ENCODE assay signal across 9 mouse cellular contexts in genomic region chr8:3277266-3277665, GRCm38 (mm10). TPM values are rescaled to one million over a fixed set of nuclear protein-coding genes. Genes with fewer than 3 reads are reported as not detected.
DNase-seq lines count a peak whose midpoint lies in the region; ATAC-seq and TF ChIP-seq lines count a peak whose summit lies in the region.
"Had no signal": no experiment of that assay in that cellular context is flagged by ENCODE, and none has a peak within 500 bp of the region (broad histone marks: within the 10 kb centered on the region; RNA-seq: fewer than 3 reads in every experiment).

No protein-coding gene starts in this region.

- no peaks in the 10 kb centered on the region for H3K27me3 ChIP-seq in heart, embryonic 16.5 days (ENCODE audit: control insufficient read depth, insufficient read depth, low read length)
- no peaks in the 10 kb centered on the region for H3K27me3 ChIP-seq in forebrain, embryonic 13.5 days
- H3K27me3 ChIP-seq in hindbrain, postnatal 0 days (ENCODE audit: insufficient read depth, low read length) = no peaks in the 10 kb centered on the region
- H3K27me3 ChIP-seq in midbrain, embryonic 14.5 days (ENCODE audit: control insufficient read depth, insufficient read depth, low read length) = no peaks in the 10 kb centered on the region

- peak overlapping the region; percentile 98; the same call in 1 of the 2 replicates for H3K9ac ChIP-seq in heart, embryonic 16.5 days (ENCODE audit: low read length)
- H3K9ac ChIP-seq in forebrain, embryonic 13.5 days = no peak overlapping the region
- H3K9ac ChIP-seq in hindbrain, postnatal 0 days (replicated peaks; ENCODE audit: low read length) = no peak overlapping the region
- H3K9ac ChIP-seq in midbrain, embryonic 14.5 days (replicated peaks; ENCODE audit: low read length) = no peak overlapping the region

- WGBS in heart, embryonic 16.5 days = 89% methylated on average over 9 of the region's 9 CpGs
- 95% methylated on average over 9 of the region's 9 CpGs for WGBS in forebrain, embryonic 13.5 days
- WGBS in hindbrain, postnatal 0 days = 94% methylated on average over 9 of the region's 9 CpGs
- 97% methylated on average over 9 of the region's 9 CpGs for WGBS in midbrain, embryonic 14.5 days

- H3K4me1 ChIP-seq in heart, embryonic 16.5 days (ENCODE audit: control insufficient read depth, insufficient read depth, low read length) = peaks cover 29% of the 10 kb centered on the region
- peaks cover 30% of the 10 kb centered on the region for H3K4me1 ChIP-seq in forebrain, embryonic 13.5 days
- H3K4me1 ChIP-seq in hindbrain, postnatal 0 days (ENCODE audit: insufficient read depth, low read length) = peaks cover 10% of the 10 kb centered on the region
- H3K4me1 ChIP-seq in midbrain, embryonic 14.5 days (ENCODE audit: control insufficient read depth, insufficient read depth, low read length) = peaks cover 22% of the 10 kb centered on the region

- H3K4me2 ChIP-seq in heart, embryonic 16.5 days (ENCODE audit: low read depth, low read length) = peak overlapping the region; percentile 89
- peak overlapping the region; percentile 86 for H3K4me2 ChIP-seq in forebrain, embryonic 13.5 days
- peak overlapping the region; percentile 74 for H3K4me2 ChIP-seq in hindbrain, postnatal 0 days (ENCODE audit: low read depth, low read length)
- peak overlapping the region; percentile 88 for H3K4me2 ChIP-seq in midbrain, embryonic 14.5 days (ENCODE audit: low read length)

- no peak overlapping the region for H3K27ac ChIP-seq in heart, embryonic 16.5 days (ENCODE audit: low read length)
- no peak overlapping the region for H3K27ac ChIP-seq in forebrain, embryonic 13.5 days
- no peak overlapping the region for H3K27ac ChIP-seq in hindbrain, postnatal 0 days
- no peak overlapping the region for H3K27ac ChIP-seq in midbrain, embryonic 14.5 days (replicated peaks; ENCODE audit: low read depth, low read length)

- DNase-seq in heart, postnatal 4 days = no peak
- DNase-seq in hindbrain, postnatal 0 days (ENCODE audit: low spot score) = no peak
- no peak for DNase-seq in midbrain, embryonic 14.5 days
- no peak for DNase-seq in urinary bladder, postnatal 25 days (ENCODE audit: low spot score)
- DNase-seq in testis, postnatal 10 days (ENCODE audit: low spot score) = no peak
- DNase-seq: layer of hippocampus, adult 9-11 months; lung, postnatal 36 days had no signal

- H3K9me3 ChIP-seq in heart, embryonic 16.5 days (replicated peaks; ENCODE audit: control insufficient read depth, low read length) = no peaks in the 10 kb centered on the region
- H3K9me3 ChIP-seq in forebrain, embryonic 13.5 days (replicated peaks) = no peaks in the 10 kb centered on the region
- no peaks in the 10 kb centered on the region for H3K9me3 ChIP-seq in hindbrain, postnatal 0 days (ENCODE audit: low read length)
- no peaks in the 10 kb centered on the region for H3K9me3 ChIP-seq in midbrain, embryonic 14.5 days (ENCODE audit: control insufficient read depth, low read length)

- H3K36me3 ChIP-seq in heart, embryonic 16.5 days (ENCODE audit: control insufficient read depth, insufficient read depth) = 0 out of 2 replicates have a peak, but pooled peaks cover 3% of the 10 kb centered on the region
- peaks cover 8% of the 10 kb centered on the region for H3K36me3 ChIP-seq in forebrain, embryonic 13.5 days (ENCODE audit: poor library complexity, severe bottlenecking)
- no peaks in the 10 kb centered on the region for H3K36me3 ChIP-seq in hindbrain, postnatal 0 days (ENCODE audit: insufficient read depth, low read length)
- no peaks in the 10 kb centered on the region for H3K36me3 ChIP-seq in midbrain, embryonic 14.5 days (ENCODE audit: control insufficient read depth, insufficient read depth, low read length)

- no peak for TF ChIP-seq CTCF in hindbrain, postnatal 0 days (IDR thresholded peaks at IDR 0.05; ENCODE audit: low read depth)

- ATAC-seq in heart, embryonic 16.5 days (replicated peaks; ENCODE audit: extremely low read depth, insufficient read depth, low FRiP score) = no peak
- ATAC-seq in forebrain, embryonic 13.5 days = no peak
- ATAC-seq in hindbrain, postnatal 0 days = no peak
- ATAC-seq in midbrain, embryonic 14.5 days (ENCODE audit: low FRiP score, low TSS enrichment) = no peak

- H3K4me3 ChIP-seq in heart, embryonic 16.5 days (ENCODE audit: low read length) = peak overlapping the region; percentile 84
- H3K4me3 ChIP-seq in forebrain, embryonic 13.5 days = no peak overlapping the region
- H3K4me3 ChIP-seq in hindbrain, postnatal 0 days (ENCODE audit: low read length) = no peak overlapping the region; the same call in 1 of the 2 replicates
- H3K4me3 ChIP-seq in midbrain, embryonic 14.5 days (replicated peaks; ENCODE audit: low read depth, low read length) = peak overlapping the region; percentile 95; the same call in 1 of the 2 replicates

RNA-seq across cellular contexts. Expression of gene Insr, which starts 2.2 kb away (rescaled TPM):
- 60.0 and 65.5 TPM in 2 replicates for polyA plus RNA-seq in heart, embryonic 16.5 days (2015; fragmentation: Nextera tagmentation; extraction: Ambion mirVana)
- 100 to 1,000 TPM; 118 to 122 TPM for total RNA-seq in heart, postnatal 4 days (2021)
- 51.3 and 53.5 TPM in 2 replicates for polyA plus RNA-seq in forebrain, embryonic 13.5 days (2015; fragmentation: Nextera tagmentation; extraction: Ambion mirVana)
- 46.9 and 69.9 TPM in 2 replicates for total RNA-seq in hindbrain, postnatal 0 days (2014; rRNA removed)
- polyA plus RNA-seq in hindbrain, postnatal 0 days (2015; fragmentation: Nextera tagmentation; extraction: Ambion mirVana) = 31.1 and 34.0 TPM in 2 replicates
- polyA plus RNA-seq in midbrain, embryonic 14.5 days (2014; fragmentation: Nextera tagmentation; extraction: Ambion mirVana) = 53.5 and 55.0 TPM in 2 replicates

Comparison
In these comparisons a context has a peak if more than half of its experiments do, and no peak if none do; other contexts are left out.
1. H3K4me3 ChIP-seq: peak in heart, embryonic 16.5 days (single experiment) and midbrain, embryonic 14.5 days (single experiment); none in forebrain, embryonic 13.5 days (single experiment) and hindbrain, postnatal 0 days (single experiment).
2. Peak in every context shown above with its lines, with median percentiles within 50 percentile points of each other: H3K4me2 ChIP-seq.